Mouse (Mus musculus) bone marrow macrophage, adult 2 months (primary cell): Measurements from ENCODE around the gene Trpm3. TPM values are rescaled to one million over a fixed set of nuclear protein-coding genes. Genes with fewer than 3 reads are reported as not detected.

ENCODE experiments used
- H3K27ac ChIP-seq: 2 replicates; pipeline ENCODE4 v1.5.1; 2012; ENCODE audit warnings: low read depth, low read length; ENCODE audit not compliant: insufficient read depth
- H3K4me1 ChIP-seq: 2 replicates; pipeline ENCODE4 v1.6.1; 2012; ENCODE audit warnings: low read length; ENCODE audit not compliant: control insufficient read depth, insufficient read depth
- H3K4me3 ChIP-seq: 2 replicates; pipeline ENCODE4 v1.5.1; 2012; ENCODE audit warnings: mild to moderate bottlenecking, low read length, moderate library complexity; ENCODE audit not compliant: insufficient read depth
- CTCF ChIP-seq: IDR thresholded peaks from 2 replicates; pipeline ENCODE4 v1.5.1; 2012; ENCODE audit warnings: low read depth, mild to moderate bottlenecking, low read length, moderate library complexity
- POLR2A ChIP-seq: IDR thresholded peaks from 2 replicates; pipeline ENCODE4 v1.6.1; 2012; ENCODE audit warnings: mild to moderate bottlenecking, low read depth, low read length, borderline replicate concordance
- polyA plus RNA-seq: library from polyadenylated mRNA; stranded (reverse); fragments of >200 nt; gene quantifications from 2 replicates; pipeline ENCODE4 v1.2.4, GENCODE M21; 2012; ENCODE audit not compliant: missing spikeins, insufficient read depth, insufficient read length

Gene Trpm3
- polyA plus RNA-seq, 1 experiment: not detected

- H3K4me3 ChIP-seq: no peak overlapping the region
Measured at GRCm38 (mm10) chr19:22624801-22625513, 486.1 kb downstream of the Trpm3 start.

GRCm38 (mm10) chr19:22628878-22629277 is 490.0 kb downstream of the Trpm3 start:
- Histone ChIP-seq H3K4me1 (no peaks in the 10 kb centered on the region), H3K4me3 (no peak overlapping the region), H3K27ac (no peak overlapping the region)
- TF ChIP-seq CTCF (no peak), POLR2A (no peak)

More at GRCm38 (mm10) chr19:22624801-22625513, 486.1 kb downstream of the Trpm3 start:
- Histone ChIP-seq H3K27ac (no peak overlapping the region), H3K4me1 (no peaks in the 10 kb centered on the region)
- TF ChIP-seq CTCF (no peak), POLR2A (no peak)

- Histone ChIP-seq H3K27ac (no peak overlapping the region), H3K4me3 (no peak overlapping the region), H3K4me1 (no peaks in the 10 kb centered on the region)
- TF ChIP-seq POLR2A: no peak
- TF ChIP-seq CTCF: no peak
Measured at GRCm38 (mm10) chr19:22631316-22631715, 492.5 kb downstream of the Trpm3 start.

DNA sequence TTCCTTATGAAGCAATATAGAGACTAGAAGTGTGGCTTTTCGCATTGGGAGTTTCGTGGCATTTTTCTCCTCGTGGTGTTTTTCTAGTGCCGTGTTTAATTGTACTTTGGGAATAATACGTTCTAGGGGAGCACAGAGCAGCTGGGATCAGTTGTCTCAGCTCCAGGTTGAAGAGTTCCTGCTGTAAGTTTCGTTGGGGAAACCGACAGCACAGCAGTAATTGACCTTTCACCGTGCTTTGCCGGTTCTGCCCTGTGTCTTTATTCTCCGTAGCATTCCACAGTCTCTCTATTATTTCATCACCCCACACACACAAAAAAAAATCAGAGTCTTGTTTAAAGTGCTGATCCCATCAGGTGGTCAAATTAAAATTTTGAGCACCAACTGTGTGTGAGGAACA is 496.8 kb downstream of the Trpm3 start:
- no peak for TF ChIP-seq CTCF
- TF ChIP-seq POLR2A: no peak
- no peaks in the 10 kb centered on the region for H3K4me1 ChIP-seq
- H3K27ac ChIP-seq: no peak overlapping the region
- no peak overlapping the region for H3K4me3 ChIP-seq

DNA sequence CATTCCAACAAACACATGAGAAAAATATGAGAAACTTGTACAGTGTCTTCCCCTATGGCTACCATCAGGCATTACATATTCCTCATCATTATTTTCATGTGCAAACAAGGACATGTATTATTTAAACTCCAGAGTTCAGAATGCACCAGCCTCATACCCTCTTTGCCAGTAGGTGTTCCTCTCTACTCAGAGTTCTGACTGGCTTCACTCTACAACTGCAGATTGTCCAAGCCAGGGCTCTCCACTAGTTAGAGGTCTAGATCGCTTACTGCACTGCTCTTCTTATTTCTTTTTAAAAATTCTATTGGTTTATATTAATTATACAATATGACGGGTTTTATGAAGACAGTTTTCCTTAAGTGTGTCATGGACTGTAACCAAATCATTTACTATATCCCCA is 498.9 kb downstream of the Trpm3 start:
- Histone ChIP-seq H3K4me1 (no peaks in the 10 kb centered on the region), H3K4me3 (no peak overlapping the region), H3K27ac (no peak overlapping the region)
- no peak for TF ChIP-seq CTCF
- no peak for TF ChIP-seq POLR2A

DNA sequence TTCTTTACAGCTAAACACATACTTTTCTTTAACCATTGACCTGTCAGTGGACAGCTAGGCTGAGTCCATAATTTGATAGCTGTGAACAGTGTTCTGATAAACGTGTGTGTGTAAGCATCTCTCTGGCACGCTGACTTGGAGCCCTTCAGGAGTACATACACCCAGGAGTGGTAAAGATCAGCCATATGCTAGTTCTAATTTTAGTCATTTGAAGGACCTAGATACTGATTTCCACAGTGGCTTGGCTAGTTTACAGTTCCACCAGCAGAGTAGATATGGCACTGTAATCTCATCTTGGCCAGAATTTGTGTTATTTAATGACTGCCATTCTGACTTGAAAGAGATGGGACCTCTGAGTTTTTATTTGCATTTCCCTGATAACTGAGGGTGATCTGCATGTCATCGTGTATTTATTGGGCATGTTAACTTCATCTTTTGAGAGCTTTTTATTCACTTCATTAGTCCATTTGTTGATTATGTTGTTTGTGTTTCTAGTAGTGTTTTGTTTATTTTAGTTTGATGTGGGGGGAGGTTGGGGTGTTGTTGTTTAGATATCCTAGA is 499.6 kb downstream of the Trpm3 start:
- TF ChIP-seq CTCF (no peak), POLR2A (no peak)
- Histone ChIP-seq H3K4me1 (no peaks in the 10 kb centered on the region), H3K27ac (no peak overlapping the region), H3K4me3 (no peak overlapping the region)

GRCm38 (mm10) chr19:22642124-22642523 is 503.3 kb downstream of the Trpm3 start:
- Histone ChIP-seq H3K4me1 (no peaks in the 10 kb centered on the region), H3K27ac (no peak overlapping the region), H3K4me3 (no peak overlapping the region)
- no peak for TF ChIP-seq POLR2A
- no peak for TF ChIP-seq CTCF

DNA sequence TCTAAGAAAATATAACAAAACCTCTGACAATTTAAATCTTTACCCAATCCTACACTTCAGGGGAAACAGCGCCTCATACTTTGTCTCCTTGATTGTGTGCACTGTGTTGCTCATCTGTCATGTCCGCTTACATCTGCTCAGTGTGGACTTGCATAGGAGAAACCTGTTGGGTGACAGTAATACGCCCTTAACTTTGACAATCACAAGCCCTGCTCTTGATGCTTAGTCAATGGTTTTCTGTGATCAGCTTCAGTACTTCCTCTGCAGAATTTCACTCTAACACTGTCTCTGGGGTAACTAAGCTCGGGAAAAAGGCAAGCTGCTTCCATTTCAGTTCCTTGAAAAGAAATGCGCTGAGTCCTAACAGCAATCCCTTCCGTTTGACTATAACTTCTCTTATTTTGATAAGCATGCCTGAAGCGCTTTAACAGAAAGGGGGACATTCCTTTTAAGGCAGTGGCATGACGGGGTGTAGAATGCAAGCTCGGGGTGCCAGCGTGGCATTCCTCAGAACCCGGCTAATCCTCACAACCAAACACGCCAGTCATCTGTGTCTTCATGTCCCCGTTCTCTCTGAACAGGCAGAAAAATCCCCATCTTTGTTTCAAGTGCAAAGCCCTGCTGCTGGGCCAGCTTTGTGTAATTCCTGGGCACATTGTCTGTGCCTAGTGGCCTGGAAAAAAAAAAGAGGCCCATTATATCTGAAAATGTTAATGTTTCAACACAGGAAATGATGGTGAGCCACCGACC is 517.8 kb downstream of the Trpm3 start:
- TF ChIP-seq POLR2A: no peak
- no peak for TF ChIP-seq CTCF
- Histone ChIP-seq H3K4me1 (no peaks in the 10 kb centered on the region), H3K4me3 (no peak overlapping the region), H3K27ac (no peak overlapping the region)

GRCm38 (mm10) chr19:22657251-22657650 is 518.4 kb downstream of the Trpm3 start:
- H3K4me1 ChIP-seq: no peaks in the 10 kb centered on the region
- no peak overlapping the region for H3K27ac ChIP-seq
- TF ChIP-seq CTCF: no peak
- no peak for TF ChIP-seq POLR2A
- H3K4me3 ChIP-seq: no peak overlapping the region

GRCm38 (mm10) chr19:22665401-22665800 is 526.6 kb downstream of the Trpm3 start:
- Histone ChIP-seq H3K4me3 (no peak overlapping the region), H3K4me1 (no peaks in the 10 kb centered on the region), H3K27ac (no peak overlapping the region)
- TF ChIP-seq CTCF (no peak), POLR2A (no peak)
